Mouse (Mus musculus) embryo, embryonic 9.5 days (tissue): ENCODE measurements around the gene Olfr1286.

Experiments used
- DNase-seq: peaks from one replicate; pipeline ENCODE4 v3.0.0-alpha.2; 2017; ENCODE audit errors: extremely low spot score

Olfr1286 gene

GRCm38 (mm10) chr2:111422931-111423330, at the start of gene Olfr1286:
Gene Olfr1286 (minus strand): TSS chr2:111423115.
- DNase-seq, result no peak

- no peak for DNase-seq
These were observed 25.9 kb upstream of the Olfr1286 start, which contains the start of gene Olfr1287 for GRCm38 (mm10) chr2:111448842-111449241. Gene Olfr1287 (plus strand): TSS chr2:111449142.

GRCm38 (mm10) chr2:111375222-111375621, 47.7 kb downstream of the Olfr1286 start, which contains the start of gene Olfr1284:
Gene Olfr1284 (plus strand): TSS chr2:111375522.
- DNase-seq, result no peak
